Mouse (Mus musculus) spleen, adult 2 months (tissue): ENCODE data around the gene Nlrc5. TPM values are rescaled to one million over a fixed set of nuclear protein-coding genes. Genes with fewer than 3 reads are reported as not detected.

Experiments used
- DNase-seq, 2 experiments: peaks; one replicate each; pipeline versions ENCODE4 v3.0.0 to v3.0.0-alpha.2; 2012 to 2021; ENCODE audit warnings: low spot score in 2 of 2, low read depth in 1 of 2
- H3K27ac ChIP-seq: fragments of 200-500 bp; 2 replicates; pipeline ENCODE4 v1.5.1; 2012; ENCODE audit warnings: low read length, inconsistent platforms; ENCODE audit not compliant: insufficient read depth
- H3K27me3 ChIP-seq: fragments of 200-500 bp; 2 replicates; pipeline ENCODE4 v1.6.1; 2012; ENCODE audit warnings: mild to moderate bottlenecking, moderate library complexity, low read length, inconsistent platforms; ENCODE audit not compliant: control insufficient read depth, insufficient read depth
- H3K36me3 ChIP-seq: fragments of 200-500 bp; 2 replicates; pipeline ENCODE4 v1.6.1; 2012; ENCODE audit warnings: mild to moderate bottlenecking, low read length, inconsistent platforms; ENCODE audit not compliant: control insufficient read depth, insufficient read depth
- H3K4me1 ChIP-seq: fragments of 200-500 bp; 2 replicates; pipeline ENCODE4 v1.6.1; 2011; ENCODE audit warnings: inconsistent platforms; ENCODE audit not compliant: control insufficient read depth, insufficient read depth, insufficient read length
- H3K4me3 ChIP-seq: fragments of 200-500 bp; 2 replicates; pipeline ENCODE4 v1.5.1; 2011; ENCODE audit warnings: mild to moderate bottlenecking, inconsistent platforms; ENCODE audit not compliant: insufficient read depth, insufficient read length; ENCODE audit errors: extremely low read depth
- CTCF ChIP-seq: fragments of 200-500 bp; IDR thresholded peaks from 2 replicates; pipeline ENCODE4 v1.5.1; 2011; ENCODE audit warnings: mild to moderate bottlenecking, inconsistent platforms; ENCODE audit not compliant: insufficient read depth, insufficient read length, insufficient replicate concordance; ENCODE audit errors: extremely low read depth
- POLR2A ChIP-seq: fragments of 200-500 bp; IDR thresholded peaks from 2 replicates; pipeline ENCODE4 v1.6.1; 2011; ENCODE audit warnings: low read depth, low read length, inconsistent platforms
- WGBS: fragments of 180-500 bp; shearing (Covaris S2); methylation state at CpG from one replicate; pipeline ENCODE4 v1.1.7; 2018; 5-methylcytosine and 5-hydroxymethylcytosine counted together
- polyA plus RNA-seq: library from polyadenylated mRNA; depleted of rRNA; stranded (reverse); fragments of >200 nt; gene quantifications from 2 replicates; pipeline ENCODE4 v1.2.3, GENCODE M21; 2012

Nlrc5 gene
- polyA plus RNA-seq, 1 experiment, result 47.3 TPM

GRCm38 (mm10) chr8:94434958-94435357, 802 bp downstream of the Nlrc5 start:
- H3K27me3 ChIP-seq, result no peaks in the 10 kb centered on the region
- peak overlapping the region; percentile 33; the same call in 1 of the 2 replicates for H3K4me3 ChIP-seq
- H3K4me1 ChIP-seq, result peaks cover 24% of the 10 kb centered on the region; the same call in 1 of the 2 replicates
- no peak overlapping the region for H3K27ac ChIP-seq
- no peak for DNase-seq
- 53% methylated on average over 3 of the region's 3 CpGs for WGBS
- no peak for TF ChIP-seq POLR2A
- no peak for TF ChIP-seq CTCF
- H3K36me3 ChIP-seq, result no peaks in the 10 kb centered on the region

- WGBS, result 85% methylated on average over 15 of the region's 15 CpGs
- Histone ChIP-seq H3K27ac (no peak overlapping the region; the same call in 1 of the 2 replicates), H3K4me1 (peaks cover 24% of the 10 kb centered on the region; the same call in 1 of the 2 replicates), H3K36me3 (no peaks in the 10 kb centered on the region), H3K4me3 (peak overlapping the region; percentile 28; the same call in 1 of the 2 replicates), H3K27me3 (no peaks in the 10 kb centered on the region)
- TF ChIP-seq CTCF, result no peak
- TF ChIP-seq POLR2A, result no peak
- DNase-seq, result no peak
Observed at GRCm38 (mm10) chr8:94435397-94436111, 1.4 kb downstream of the Nlrc5 start.

GRCm38 (mm10) chr8:94436112-94436572, 2.0 kb downstream of the Nlrc5 start:
- no peak overlapping the region for H3K4me3 ChIP-seq
- WGBS, result 85% methylated on average over 5 of the region's 5 CpGs
- TF ChIP-seq CTCF (no peak), POLR2A (no peak)
- peaks cover 27% of the 10 kb centered on the region; the same call in 1 of the 2 replicates for H3K4me1 ChIP-seq
- no peaks in the 10 kb centered on the region for H3K36me3 ChIP-seq
- no peak overlapping the region for H3K27ac ChIP-seq
- H3K27me3 ChIP-seq, result no peaks in the 10 kb centered on the region
- DNase-seq, result no peak

GRCm38 (mm10) chr8:94436900-94437299, 2.7 kb downstream of the Nlrc5 start:
- H3K36me3 ChIP-seq, result no peaks in the 10 kb centered on the region
- H3K4me1 ChIP-seq, result peaks cover 29% of the 10 kb centered on the region; the same call in 1 of the 2 replicates
- no peak overlapping the region for H3K27ac ChIP-seq
- DNase-seq, result no peak
- H3K27me3 ChIP-seq, result no peaks in the 10 kb centered on the region
- H3K4me3 ChIP-seq, result no peak overlapping the region
- TF ChIP-seq POLR2A (no peak), CTCF (no peak)
- 71% methylated on average over 3 of the region's 3 CpGs for WGBS

- H3K36me3 ChIP-seq, result no peaks in the 10 kb centered on the region
- 94% methylated on average over 5 of the region's 5 CpGs for WGBS
- H3K4me3 ChIP-seq, result no peak overlapping the region
- TF ChIP-seq POLR2A (no peak), CTCF (no peak)
- no peak for DNase-seq
- no peaks in the 10 kb centered on the region for H3K27me3 ChIP-seq
- no peak overlapping the region for H3K27ac ChIP-seq
- peaks cover 25% of the 10 kb centered on the region for H3K4me1 ChIP-seq
Observed at GRCm38 (mm10) chr8:94438659-94439058, 4.5 kb downstream of the Nlrc5 start.

GRCm38 (mm10) chr8:94439691-94440090, 5.5 kb downstream of the Nlrc5 start:
- H3K4me3 ChIP-seq, result no peak overlapping the region
- H3K27me3 ChIP-seq, result no peaks in the 10 kb centered on the region
- no peaks in the 10 kb centered on the region for H3K36me3 ChIP-seq

GRCm38 (mm10) chr8:94440389-94440788, 6.2 kb downstream of the Nlrc5 start:
- Histone ChIP-seq H3K4me1 (peaks cover 27% of the 10 kb centered on the region), H3K36me3 (no peaks in the 10 kb centered on the region; the same call in 1 of the 2 replicates), H3K27ac (no peak overlapping the region), H3K27me3 (no peaks in the 10 kb centered on the region), H3K4me3 (no peak overlapping the region)
- no peak for DNase-seq
- no peak for TF ChIP-seq CTCF
- TF ChIP-seq POLR2A, result no peak
- 92% methylated on average over 1 of the region's 1 CpGs for WGBS

More at GRCm38 (mm10) chr8:94439691-94440090, 5.5 kb downstream of the Nlrc5 start:
- Histone ChIP-seq H3K4me1 (peaks cover 30% of the 10 kb centered on the region), H3K27ac (no peak overlapping the region)
- TF ChIP-seq POLR2A (no peak), CTCF (no peak)
- no peak for DNase-seq
